8 mouse cellular contexts compared by ENCODE assay signal in the genomic region with DNA sequence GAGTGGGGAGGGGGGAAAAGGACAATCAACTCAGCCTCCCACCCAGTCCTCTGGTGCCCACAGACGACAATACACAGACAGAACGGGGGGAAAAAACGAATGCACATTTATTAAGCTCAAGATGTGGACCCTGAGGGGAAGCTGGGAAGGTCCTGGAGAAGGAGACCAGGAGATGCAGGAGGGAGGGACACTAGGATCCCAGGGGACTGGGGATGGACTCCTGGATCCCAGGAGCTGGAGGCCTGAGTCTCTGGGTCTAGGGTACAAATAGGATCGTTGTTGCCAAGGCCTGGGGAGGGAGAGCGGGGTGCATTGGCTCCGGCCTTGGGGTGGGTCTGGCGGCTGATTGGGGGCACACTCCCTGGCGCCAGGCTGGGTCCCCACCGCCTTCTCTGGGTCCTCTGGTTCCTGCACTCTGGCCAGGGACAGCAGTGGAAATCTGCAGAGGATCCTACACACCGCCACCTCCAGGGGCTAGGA. TPM values are rescaled to one million over a fixed set of nuclear protein-coding genes. Genes with fewer than 3 reads are reported as not detected.
DNase-seq lines count a peak whose midpoint lies in the region; ATAC-seq and TF ChIP-seq lines count a peak whose summit lies in the region.

A gene (minus strand): TSS at position 51 of the 480 bp plus-strand sequence.

- peak within 1 kb of the TSS; percentile 83 for H3K27ac ChIP-seq in spleen, adult 2 months (ENCODE audit: insufficient read depth, low read length)
- H3K27ac ChIP-seq in embryonic facial prominence, embryonic 15.5 days (replicated peaks) = no peak within 1 kb of the TSS
- H3K27ac ChIP-seq in hindbrain, embryonic 10.5 days = peak within 1 kb of the TSS; percentile 40
- no peak within 1 kb of the TSS for H3K27ac ChIP-seq in liver, embryonic 11.5 days (ENCODE audit: low read depth, low read length)
- peak within 1 kb of the TSS; percentile 37 for H3K27ac ChIP-seq in stomach, embryonic 16.5 days (ENCODE audit: low read length)

- DNase-seq in spleen, adult 2 months (ENCODE audit: low read depth in 1 of 2, low spot score in 2 of 2) = no peak
- DNase-seq in spleen, adult 18-20 months = no peak
- DNase-seq in hindbrain, embryonic 10.5 days (ENCODE audit: low spot score) = no peak
- DNase-seq in liver, embryonic 11.5 days (ENCODE audit: low spot score) = no peak
- DNase-seq in MN1 (ENCODE audit: low spot score) = no peak
- DNase-seq in embryo, embryonic 11 days = no peak

- WGBS in spleen, adult 2 months = 56% methylated on average over 10 of the region's 10 CpGs
- WGBS in embryonic facial prominence, embryonic 15.5 days = 38% methylated on average over 10 of the region's 10 CpGs
- 40% methylated on average over 10 of the region's 10 CpGs for WGBS in hindbrain, embryonic 10.5 days
- 48% methylated on average over 10 of the region's 10 CpGs for WGBS in liver, embryonic 11.5 days
- WGBS in stomach, embryonic 16.5 days = 43% methylated on average over 10 of the region's 10 CpGs

- no peak for TF ChIP-seq POLR2A in spleen, adult 2 months (IDR thresholded peaks at IDR 0.05; ENCODE audit: low read depth, low read length)

- no peak for TF ChIP-seq CTCF in spleen, adult 2 months (IDR thresholded peaks at IDR 0.05; ENCODE audit: extremely low read depth, insufficient read depth, insufficient read length, insufficient replicate concordance)

- no peak within 1 kb of the TSS for H3K9ac ChIP-seq in embryonic facial prominence, embryonic 15.5 days
- 0 out of 2 replicates have a peak within 1 kb of the TSS, but pooled peaks have one; percentile 17 for H3K9ac ChIP-seq in liver, embryonic 11.5 days (ENCODE audit: low read depth, low read length)
- H3K9ac ChIP-seq in stomach, embryonic 16.5 days (ENCODE audit: low read length) = peak within 1 kb of the TSS; percentile 60

- peaks cover 2% of the 10 kb centered on the region; the same call in 1 of the 2 replicates for H3K36me3 ChIP-seq in spleen, adult 2 months (ENCODE audit: control insufficient read depth, insufficient read depth, low read length)
- H3K36me3 ChIP-seq in embryonic facial prominence, embryonic 15.5 days = no peaks in the 10 kb centered on the region
- no peaks in the 10 kb centered on the region for H3K36me3 ChIP-seq in hindbrain, embryonic 10.5 days
- H3K36me3 ChIP-seq in liver, embryonic 11.5 days (ENCODE audit: control insufficient read depth, insufficient read depth, low read length) = no peaks in the 10 kb centered on the region
- no peaks in the 10 kb centered on the region for H3K36me3 ChIP-seq in stomach, embryonic 16.5 days (ENCODE audit: control insufficient read depth, insufficient read depth, low read length)

- peak within 1 kb of the TSS; percentile 68 for H3K4me3 ChIP-seq in spleen, adult 2 months (ENCODE audit: extremely low read depth, insufficient read depth, insufficient read length)
- peak within 1 kb of the TSS; percentile 32 for H3K4me3 ChIP-seq in embryonic facial prominence, embryonic 15.5 days (replicated peaks)
- H3K4me3 ChIP-seq in hindbrain, embryonic 10.5 days = peak within 1 kb of the TSS; percentile 42
- H3K4me3 ChIP-seq in liver, embryonic 11.5 days (ENCODE audit: low read depth, low read length) = peak within 1 kb of the TSS; percentile 42
- H3K4me3 ChIP-seq in stomach, embryonic 16.5 days (replicated peaks; ENCODE audit: low read length) = peak within 1 kb of the TSS; percentile 42

- ATAC-seq in embryonic facial prominence, embryonic 15.5 days (ENCODE audit: insufficient number of reproducible peaks, low FRiP score, low TSS enrichment, low read depth) = 0 out of 2 replicates have a peak, but pooled peaks have one; percentile 4
- ATAC-seq in liver, embryonic 11.5 days (replicated peaks; ENCODE audit: low FRiP score) = no peak
- no peak for ATAC-seq in stomach, embryonic 16.5 days (ENCODE audit: insufficient read depth, low FRiP score)

- peak within 1 kb of the TSS; percentile 52 for H3K4me2 ChIP-seq in embryonic facial prominence, embryonic 15.5 days (replicated peaks)
- H3K4me2 ChIP-seq in liver, embryonic 11.5 days = peak within 1 kb of the TSS; percentile 55
- peak within 1 kb of the TSS; percentile 61 for H3K4me2 ChIP-seq in stomach, embryonic 16.5 days (ENCODE audit: low read depth, low read length)

- no peaks in the 10 kb centered on the region for H3K27me3 ChIP-seq in spleen, adult 2 months (ENCODE audit: control insufficient read depth, insufficient read depth, low read length)
- peaks cover 35% of the 10 kb centered on the region for H3K27me3 ChIP-seq in embryonic facial prominence, embryonic 15.5 days
- peaks cover 64% of the 10 kb centered on the region for H3K27me3 ChIP-seq in hindbrain, embryonic 10.5 days (ENCODE audit: insufficient read depth, poor library complexity, severe bottlenecking)
- peaks cover 39% of the 10 kb centered on the region for H3K27me3 ChIP-seq in liver, embryonic 11.5 days (replicated peaks; ENCODE audit: control insufficient read depth, insufficient read depth, low read length)
- peaks cover 3% of the 10 kb centered on the region; the same call in 1 of the 2 replicates for H3K27me3 ChIP-seq in stomach, embryonic 16.5 days (ENCODE audit: control insufficient read depth, insufficient read depth, low read length)

- no peaks in the 10 kb centered on the region for H3K9me3 ChIP-seq in embryonic facial prominence, embryonic 15.5 days (replicated peaks)
- H3K9me3 ChIP-seq in hindbrain, embryonic 10.5 days = no peaks in the 10 kb centered on the region
- no peaks in the 10 kb centered on the region for H3K9me3 ChIP-seq in liver, embryonic 11.5 days (ENCODE audit: control insufficient read depth, low read length)
- H3K9me3 ChIP-seq in stomach, embryonic 16.5 days (replicated peaks; ENCODE audit: control insufficient read depth, low read length) = no peaks in the 10 kb centered on the region

- peaks cover 16% of the 10 kb centered on the region for H3K4me1 ChIP-seq in spleen, adult 2 months (ENCODE audit: control insufficient read depth, insufficient read depth, insufficient read length)
- peaks cover 12% of the 10 kb centered on the region for H3K4me1 ChIP-seq in embryonic facial prominence, embryonic 15.5 days
- H3K4me1 ChIP-seq in hindbrain, embryonic 10.5 days (replicated peaks) = peaks cover 14% of the 10 kb centered on the region
- H3K4me1 ChIP-seq in liver, embryonic 11.5 days (replicated peaks; ENCODE audit: control insufficient read depth, insufficient read depth, low read length) = peaks cover 3% of the 10 kb centered on the region; the same call in 1 of the 2 replicates
- peaks cover 11% of the 10 kb centered on the region; the same call in 1 of the 2 replicates for H3K4me1 ChIP-seq in stomach, embryonic 16.5 days (ENCODE audit: control insufficient read depth, insufficient read depth, low read length)

RNA-seq across cellular contexts. Expression of the gene that starts here (rescaled TPM):
- 168 and 181 TPM in 2 replicates for polyA plus RNA-seq in spleen, adult 2 months (2012; rRNA removed)
- 43.8 and 46.2 TPM in 2 replicates for polyA plus RNA-seq in embryonic facial prominence, embryonic 15.5 days (2015; fragmentation: Nextera tagmentation; extraction: Ambion mirVana)
- 11.6 and 14.7 TPM in 2 replicates for polyA plus RNA-seq in hindbrain, embryonic 10.5 days (2016; fragmentation: Nextera tagmentation; extraction: Ambion mirVana)
- 28.1 and 31.1 TPM in 2 replicates for polyA plus RNA-seq in liver, embryonic 11.5 days (2014; fragmentation: Nextera tagmentation; extraction: Ambion mirVana)
- polyA plus RNA-seq in stomach, embryonic 16.5 days (2015; fragmentation: Nextera tagmentation; extraction: Ambion mirVana) = 28.0 and 31.0 TPM in 2 replicates

Comparison
In these comparisons a context has a peak if more than half of its experiments do, and no peak if none do; other contexts are left out.
1. H3K27ac ChIP-seq: peak in spleen, adult 2 months (single experiment), hindbrain, embryonic 10.5 days (single experiment) and stomach, embryonic 16.5 days (single experiment); none in embryonic facial prominence, embryonic 15.5 days (single experiment) and liver, embryonic 11.5 days (single experiment).
2. Peak in every context shown above with its lines, with median percentiles within 50 percentile points of each other: H3K4me3 ChIP-seq and H3K4me2 ChIP-seq.